Mouse (Mus musculus): ENCODE data around the gene Rap1gap2. TPM values are rescaled to one million over a fixed set of nuclear protein-coding genes. Genes with fewer than 3 reads are reported as not detected.

Gene Rap1gap2
- total and polyA plus RNA-seq, 3 experiments = 5.8 to 10.1 TPM; not detected in 1

DNA sequence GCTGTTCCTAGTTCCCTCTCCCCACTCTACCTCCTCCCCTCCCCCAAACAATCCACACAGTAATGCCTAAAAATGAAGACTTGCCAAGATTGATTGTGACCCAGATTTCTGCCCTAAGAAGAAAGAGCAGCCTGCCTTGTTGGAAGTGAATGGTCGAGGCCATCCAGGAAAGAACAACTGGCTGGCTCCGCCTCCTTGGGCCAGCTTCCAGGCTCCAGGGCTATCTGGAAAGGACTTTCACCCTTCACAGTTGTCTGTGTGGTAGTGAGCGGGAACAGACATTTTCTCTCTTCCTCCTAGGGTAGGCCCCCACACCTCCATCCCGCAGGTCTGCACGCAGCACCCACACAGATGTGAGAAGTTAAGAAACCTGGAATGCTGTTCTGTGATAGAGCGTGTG is 13.0 kb upstream of the Rap1gap2 start:
- no peak overlapping the region for H3K4me3 ChIP-seq (ENCODE audit: control insufficient read depth in 1 of 2, insufficient read depth in 1 of 2, low read depth in 2 of 2, low read length in 2 of 2)
- no peak for DNase-seq (ENCODE audit: low read depth, low spot score)
- H3K27me3 ChIP-seq (ENCODE audit: control insufficient read depth in 1 of 2, insufficient read depth in 2 of 2, low read length in 2 of 2) = no peaks in the 10 kb centered on the region
- H3K36me3 ChIP-seq (ENCODE audit: control insufficient read depth in 1 of 2, insufficient read depth in 2 of 2, low read length in 2 of 2) = peaks cover 0 to 15% of the 10 kb centered on the region in 2 experiments; a peak in 2 of 4 replicates
- peaks cover 2 to 39% of the 10 kb centered on the region in 2 experiments; a peak in 3 of 4 replicates for H3K4me1 ChIP-seq (ENCODE audit: control insufficient read depth in 1 of 2, insufficient read depth in 2 of 2, low read length in 2 of 2)
- TF ChIP-seq MAX (IDR thresholded peaks at IDR 0.05; ENCODE audit: low read length) (no peak), KAT2A (conservative IDR thresholded peaks at IDR 0.05; ENCODE audit: low read depth, low read length) (no peak), RAD21 (IDR thresholded peaks at IDR 0.05; ENCODE audit: low read depth, low read length) (no peak), MAZ (IDR thresholded peaks at IDR 0.05; ENCODE audit: low read depth, low read length) (no peak), MEF2A (IDR thresholded peaks at IDR 0.05; ENCODE audit: extremely low read depth, insufficient replicate concordance, low read depth, low read length, poor library complexity, severe bottlenecking) (no peak), SIN3A (IDR thresholded peaks at IDR 0.05; ENCODE audit: low read length) (no peak), ZNF384 (IDR thresholded peaks at IDR 0.05; ENCODE audit: low read depth, low read length) (no peak), USF1 (IDR thresholded peaks at IDR 0.05; ENCODE audit: low read depth, low read length) (no peak)
- no peak overlapping the region for H3K9ac ChIP-seq (ENCODE audit: control insufficient read depth, low read depth, low read length, poor library complexity, severe bottlenecking)
- H3K9me3 ChIP-seq (replicated peaks; ENCODE audit: insufficient read depth, low read length) = no peaks in the 10 kb centered on the region
- H3K27ac ChIP-seq (ENCODE audit: control insufficient read depth, low read depth, low read length) = no peak overlapping the region
- H3K79me2 ChIP-seq (ENCODE audit: control insufficient read depth, insufficient read depth, low read length, poor library complexity) = no peaks in the 10 kb centered on the region

- DNase-seq (ENCODE audit: low read depth, low spot score) = peak; percentile 80
- Histone ChIP-seq H3K4me1 (ENCODE audit: control insufficient read depth in 1 of 2, insufficient read depth in 2 of 2, low read length in 2 of 2) (peaks cover 2 to 39% of the 10 kb centered on the region in 2 experiments; a peak in 3 of 4 replicates), H3K36me3 (ENCODE audit: control insufficient read depth in 1 of 2, insufficient read depth in 2 of 2, low read length in 2 of 2) (peaks cover 0 to 15% of the 10 kb centered on the region in 2 experiments; a peak in 2 of 4 replicates), H3K4me3 (ENCODE audit: control insufficient read depth in 1 of 2, insufficient read depth in 1 of 2, low read depth in 2 of 2, low read length in 2 of 2) (peak overlapping the region; percentile 7 to 35; a peak in 2 of 4 replicates), H3K9me3 (replicated peaks; ENCODE audit: insufficient read depth, low read length) (no peaks in the 10 kb centered on the region), H3K27me3 (ENCODE audit: control insufficient read depth in 1 of 2, insufficient read depth in 2 of 2, low read length in 2 of 2) (no peaks in the 10 kb centered on the region; a peak in 2 of 4 replicates), H3K27ac (ENCODE audit: control insufficient read depth, low read depth, low read length) (peak overlapping the region; percentile 56), H3K9ac (ENCODE audit: control insufficient read depth, low read depth, low read length, poor library complexity, severe bottlenecking) (no peak overlapping the region), H3K79me2 (ENCODE audit: control insufficient read depth, insufficient read depth, low read length, poor library complexity) (no peaks in the 10 kb centered on the region)
- TF ChIP-seq E2F4 (IDR thresholded peaks at IDR 0.05; ENCODE audit: borderline replicate concordance, low read depth, low read length) (no peak), MAFK (IDR thresholded peaks at IDR 0.05; ENCODE audit: borderline replicate concordance, low read depth, low read length) (peak; percentile 57; the same call in 1 of the 2 replicates), HCFC1 (IDR thresholded peaks at IDR 0.05; ENCODE audit: low read depth, low read length) (peak; percentile 18; the same call in 1 of the 2 replicates), USF2 (IDR thresholded peaks at IDR 0.05; ENCODE audit: borderline replicate concordance in 1 of 2, insufficient read depth in 1 of 2, low read depth in 1 of 2, low read length in 2 of 2) (no peak), MYC (IDR thresholded peaks at IDR 0.05; ENCODE audit: low read depth, low read length) (peak; percentile 64; the same call in 1 of the 2 replicates), NELFE (IDR thresholded peaks at IDR 0.05; ENCODE audit: low read depth, low read length) (no peak), JUND (IDR thresholded peaks at IDR 0.05; ENCODE audit: low read depth, low read length) (no peak), MYB (IDR thresholded peaks at IDR 0.05; ENCODE audit: low read depth, low read length) (0 out of 2 replicates have a peak, but pooled peaks have one; percentile 25), RCOR1 (IDR thresholded peaks at IDR 0.05; ENCODE audit: low read depth, low read length) (peak; percentile 85), TCF12 (IDR thresholded peaks at IDR 0.05; ENCODE audit: low read depth, low read length) (peak; percentile 98), UBTF (IDR thresholded peaks at IDR 0.05; ENCODE audit: borderline replicate concordance, insufficient read depth, low read depth, low read length) (no peak), CTCF (IDR thresholded peaks at IDR 0.05 in 2 of 3, conservative IDR thresholded peaks at IDR 0.05 in 1 of 3; ENCODE audit: control insufficient read depth in 1 of 3, insufficient read depth in 1 of 3, low read depth in 2 of 3, low read length in 3 of 3, poor library complexity in 1 of 3, severe bottlenecking in 1 of 3) (no peak), TBP (IDR thresholded peaks at IDR 0.05; ENCODE audit: low read depth, low read length) (no peak), EP300 (IDR thresholded peaks at IDR 0.05; ENCODE audit: low read depth in 1 of 2, low read length in 2 of 2) (peak; percentile 90 to 92), TAL1 (IDR thresholded peaks at IDR 0.05; ENCODE audit: low read length) (peak; percentile 86), MAX (IDR thresholded peaks at IDR 0.05; ENCODE audit: low read length) (no peak), KAT2A (conservative IDR thresholded peaks at IDR 0.05; ENCODE audit: low read depth, low read length) (no peak; the same call in 1 of the 2 replicates), BHLHE40 (IDR thresholded peaks at IDR 0.05; ENCODE audit: borderline replicate concordance, low read depth, low read length) (peak; percentile 19; the same call in 1 of the 2 replicates), SMC3 (IDR thresholded peaks at IDR 0.05; ENCODE audit: low read depth, low read length) (peak; percentile 5; the same call in 1 of the 2 replicates), RAD21 (IDR thresholded peaks at IDR 0.05; ENCODE audit: low read depth, low read length) (no peak), GABPA (IDR thresholded peaks at IDR 0.05; ENCODE audit: low read depth, low read length) (no peak), ZNF384 (IDR thresholded peaks at IDR 0.05; ENCODE audit: low read depth, low read length) (peak; percentile 88), CHD2 (IDR thresholded peaks at IDR 0.05; ENCODE audit: low read length) (no peak), POLR2AphosphoS2 (IDR thresholded peaks at IDR 0.05; ENCODE audit: low read length) (no peak), POLR2A (IDR thresholded peaks at IDR 0.05; ENCODE audit: control insufficient read depth in 1 of 2, insufficient read depth in 1 of 2, low read depth in 1 of 2, low read length in 2 of 2, poor library complexity in 1 of 2) (no peak)
Observed at GRCm38 (mm10) chr11:74621974-74622669, 11.4 kb upstream of the Rap1gap2 start.
